Mouse (Mus musculus): Measurements from ENCODE around the gene Tns2.
"Not testable (repeated sequence)": the region's sequence is repeated elsewhere in the genome, so short reads cannot be mapped to it uniquely, and the experiment has no call there.

Gene Tns2

DNA sequence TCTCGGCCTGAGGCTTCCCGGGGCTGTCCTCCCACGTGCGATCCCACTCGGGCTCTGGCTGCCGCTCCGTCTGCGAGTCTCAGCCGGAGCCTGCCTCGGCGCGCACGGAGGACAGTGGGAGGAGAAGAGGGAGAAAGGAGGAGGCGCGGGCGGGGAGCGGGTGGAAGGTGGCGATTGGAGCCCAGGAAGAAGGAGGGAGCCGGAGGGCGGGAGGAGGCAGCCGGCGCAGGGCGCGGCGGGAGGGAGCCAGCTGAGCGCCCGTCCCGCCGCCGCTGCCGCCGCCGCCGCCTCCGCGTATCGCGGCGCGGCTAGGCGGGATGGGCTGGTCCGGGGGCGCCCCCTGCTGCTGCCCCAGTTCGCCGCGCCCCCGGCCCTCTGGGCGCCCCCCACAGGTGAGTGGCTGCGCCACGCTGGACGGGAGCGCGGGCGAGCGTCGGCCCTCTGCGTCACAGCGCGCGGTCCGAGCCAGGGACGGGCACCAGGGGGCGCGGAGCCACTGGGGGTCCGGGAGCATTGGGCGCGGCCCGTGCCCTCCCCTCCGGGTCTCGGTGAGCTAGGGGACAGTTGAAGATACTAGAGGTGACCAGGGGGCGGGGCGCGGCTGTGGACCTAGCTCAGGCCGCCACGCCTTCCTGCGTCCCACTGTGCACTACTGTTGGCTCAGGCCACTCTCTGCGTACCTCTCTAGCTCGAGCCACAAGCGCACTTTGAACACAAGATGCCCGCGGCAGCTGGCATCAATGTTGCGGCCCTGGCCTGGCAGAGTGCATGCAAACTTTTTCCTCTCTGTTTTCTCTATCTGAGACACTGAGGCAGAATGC, at the start of gene Tns2:
Gene Tns2, plus strand, starts transcription at position 253 of the 821 bp plus-strand sequence.
- peak; percentile 45 to 67 for DNase-seq (ENCODE audit: low spot score in 2 of 2)

- DNase-seq (ENCODE audit: low spot score in 2 of 2) = peak in 1 of 2 experiments; percentile 23
Measured at GRCm38 (mm10) chr15:102051920-102052683, 48.1 kb upstream of the Tns2 start.

DNA sequence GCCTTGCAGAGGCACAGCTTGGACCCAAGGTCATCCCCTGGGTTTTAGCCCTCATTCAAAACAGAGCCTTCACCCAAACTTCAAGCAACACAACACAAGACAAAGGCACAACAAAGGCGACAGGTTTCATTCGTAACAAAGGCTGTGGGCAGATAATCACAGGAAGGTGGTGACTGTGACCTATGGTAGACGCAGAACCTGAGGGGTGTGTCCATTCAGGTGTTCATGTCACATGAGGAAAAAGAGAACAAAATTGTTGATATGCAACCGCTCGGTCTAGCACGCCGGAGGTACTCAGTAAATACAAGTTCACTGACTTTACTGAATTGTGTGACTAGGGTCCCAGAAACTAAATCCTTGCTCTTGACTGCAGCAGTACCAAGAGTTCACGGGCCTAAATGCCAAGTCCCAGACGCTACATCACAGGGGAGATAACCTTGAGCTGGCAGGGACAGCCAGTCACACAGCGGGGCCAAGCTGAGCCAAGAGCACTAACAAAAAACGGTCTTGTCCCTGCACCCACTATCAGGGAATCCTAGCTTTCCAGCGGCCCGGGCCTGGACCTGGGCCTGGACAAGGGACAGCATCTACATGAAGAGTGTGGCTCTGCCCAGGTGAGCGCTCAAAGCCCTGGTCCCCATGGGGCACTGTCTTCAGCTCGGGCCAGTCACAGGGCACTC, 43.6 kb upstream of the Tns2 start:
- DNase-seq (ENCODE audit: low spot score in 2 of 2) = no peak

DNA sequence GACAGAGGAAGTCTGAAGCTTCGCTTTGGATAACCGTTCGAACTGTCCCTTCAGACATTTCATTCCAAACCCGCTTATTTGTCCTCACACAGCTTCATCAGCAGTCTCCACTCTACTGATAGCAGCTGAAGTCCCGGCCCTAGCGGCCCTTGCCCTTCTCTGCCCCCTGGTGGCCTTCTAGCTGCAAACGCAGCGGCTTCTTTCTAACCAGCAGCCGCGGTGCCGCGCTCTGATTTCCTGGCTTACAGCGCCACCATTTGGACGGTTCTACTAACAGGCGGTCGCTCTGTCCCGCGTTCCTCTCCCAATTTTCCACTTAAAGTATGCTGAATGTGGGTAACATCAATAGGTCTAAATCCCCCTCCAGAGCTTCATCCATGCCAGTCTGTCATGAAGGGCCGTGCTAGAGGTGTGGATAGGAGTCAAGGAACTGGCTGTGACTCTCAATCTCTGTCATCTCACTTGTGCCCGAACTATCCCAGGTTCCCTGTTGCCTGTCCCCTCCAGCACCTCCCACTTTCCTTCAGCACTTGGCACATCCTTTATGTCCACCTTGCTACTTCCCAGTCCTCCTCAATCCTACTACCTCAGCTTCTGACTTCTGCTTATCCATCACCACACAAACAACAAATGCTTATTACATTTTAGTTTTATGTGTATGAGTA, 34.4 kb upstream of the Tns2 start:
- DNase-seq (ENCODE audit: low spot score in 2 of 2) = peak; percentile 81 to 92

- DNase-seq (ENCODE audit: low spot score in 2 of 2) = no peak
Measured at GRCm38 (mm10) chr15:102070476-102071467, 29.4 kb upstream of the Tns2 start.

- no peak for DNase-seq (ENCODE audit: low spot score in 2 of 2)
Measured at GRCm38 (mm10) chr15:102072963-102073558, 27.2 kb upstream of the Tns2 start.

GRCm38 (mm10) chr15:102073559-102074069, 26.6 kb upstream of the Tns2 start, which contains the start of gene Eif4b:
Eif4b (plus strand) TSS chr15:102073773.
- DNase-seq (ENCODE audit: low spot score in 2 of 2) = peak; percentile 97 to 99

DNA sequence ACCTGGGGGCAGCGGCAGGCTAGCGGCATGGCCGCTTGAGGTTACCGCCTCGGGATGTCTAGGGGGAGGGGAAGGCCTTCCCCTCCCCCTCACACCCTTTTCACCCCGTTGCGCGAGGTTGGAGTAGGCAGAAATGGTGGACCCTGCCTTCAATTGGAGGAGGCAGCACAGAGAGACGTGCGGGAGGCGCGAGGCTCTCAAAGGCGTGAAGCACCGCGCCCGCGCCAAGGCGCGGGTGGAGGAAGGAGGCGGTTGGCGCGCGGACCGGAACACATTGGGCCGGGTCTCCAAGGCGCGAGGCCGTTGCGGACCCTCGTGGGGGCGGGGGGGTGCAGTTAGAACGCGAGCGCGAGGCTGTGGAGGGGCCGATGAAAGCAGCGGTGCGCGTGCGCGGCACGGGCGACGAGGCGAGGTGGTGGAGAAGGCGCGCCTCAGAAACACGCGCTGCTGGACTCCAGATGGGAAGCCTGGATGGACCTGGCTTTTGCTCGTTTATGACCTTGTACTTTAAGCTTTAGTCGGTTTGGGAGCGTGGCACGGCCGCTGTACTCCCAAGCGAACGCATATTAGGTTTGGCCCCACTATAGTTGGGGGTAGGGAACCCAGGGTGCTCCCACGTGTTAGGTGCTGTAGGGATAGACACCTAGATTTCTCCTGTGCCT, 26.0 kb upstream of the Tns2 start:
- DNase-seq (ENCODE audit: low spot score in 2 of 2) = peak; percentile 65 to 77

- DNase-seq (ENCODE audit: low spot score in 2 of 2) = no peak
Measured at GRCm38 (mm10) chr15:102074876-102075585, 25.2 kb upstream of the Tns2 start.

GRCm38 (mm10) chr15:102077111-102077677, 23.0 kb upstream of the Tns2 start:
- DNase-seq (ENCODE audit: low spot score in 2 of 2) = no peak

- DNase-seq (ENCODE audit: low spot score in 2 of 2) = no peak
Measured at GRCm38 (mm10) chr15:102079221-102079620, 21.0 kb upstream of the Tns2 start.

DNA sequence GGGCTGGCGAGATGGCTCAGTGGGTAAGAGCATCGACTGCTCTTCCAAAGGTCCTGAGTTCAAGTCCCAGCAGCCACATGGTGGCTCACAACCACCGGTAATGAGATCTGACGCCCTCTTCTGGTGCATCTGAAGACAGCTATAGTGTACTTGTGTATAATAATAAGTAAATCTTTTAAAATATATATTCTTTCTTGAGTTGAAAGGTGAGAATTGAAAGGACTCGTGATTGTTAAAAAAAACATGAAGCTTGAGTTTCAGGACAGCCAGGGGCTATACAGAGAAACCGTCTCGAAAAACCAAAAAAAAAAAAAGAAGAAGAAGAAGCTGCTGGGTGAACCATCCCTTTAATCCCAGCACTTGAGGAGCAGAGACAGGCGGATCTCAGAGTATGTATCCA, 20.3 kb upstream of the Tns2 start:
- DNase-seq (ENCODE audit: low spot score in 2 of 2) = not testable (repeated sequence)

GRCm38 (mm10) chr15:102080429-102080828, 19.8 kb upstream of the Tns2 start:
- DNase-seq (ENCODE audit: low spot score in 2 of 2) = no peak

- DNase-seq (ENCODE audit: low spot score in 2 of 2) = no peak
Measured at GRCm38 (mm10) chr15:102082148-102082547, 18.1 kb upstream of the Tns2 start.

DNA sequence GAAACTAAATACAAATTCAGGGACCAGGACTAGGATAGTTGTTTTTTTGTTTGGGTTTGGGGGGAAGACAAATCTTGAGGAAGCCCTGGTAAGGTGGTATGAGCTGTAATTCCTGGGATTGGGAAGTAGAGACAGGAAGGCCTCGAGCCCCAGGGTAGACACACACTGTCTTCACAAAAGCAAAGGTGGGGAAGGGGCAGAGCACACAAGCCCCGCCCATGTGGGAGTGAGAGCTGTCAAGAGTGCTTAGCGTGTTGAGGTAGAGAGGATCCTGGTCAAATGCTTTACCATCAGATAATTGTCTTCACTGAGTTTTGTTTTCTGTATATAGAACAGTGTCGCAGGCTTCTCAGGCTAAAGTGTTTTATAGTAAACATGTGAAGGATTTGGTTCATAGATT, 17.2 kb upstream of the Tns2 start:
- DNase-seq (ENCODE audit: low spot score in 2 of 2) = no peak

DNA sequence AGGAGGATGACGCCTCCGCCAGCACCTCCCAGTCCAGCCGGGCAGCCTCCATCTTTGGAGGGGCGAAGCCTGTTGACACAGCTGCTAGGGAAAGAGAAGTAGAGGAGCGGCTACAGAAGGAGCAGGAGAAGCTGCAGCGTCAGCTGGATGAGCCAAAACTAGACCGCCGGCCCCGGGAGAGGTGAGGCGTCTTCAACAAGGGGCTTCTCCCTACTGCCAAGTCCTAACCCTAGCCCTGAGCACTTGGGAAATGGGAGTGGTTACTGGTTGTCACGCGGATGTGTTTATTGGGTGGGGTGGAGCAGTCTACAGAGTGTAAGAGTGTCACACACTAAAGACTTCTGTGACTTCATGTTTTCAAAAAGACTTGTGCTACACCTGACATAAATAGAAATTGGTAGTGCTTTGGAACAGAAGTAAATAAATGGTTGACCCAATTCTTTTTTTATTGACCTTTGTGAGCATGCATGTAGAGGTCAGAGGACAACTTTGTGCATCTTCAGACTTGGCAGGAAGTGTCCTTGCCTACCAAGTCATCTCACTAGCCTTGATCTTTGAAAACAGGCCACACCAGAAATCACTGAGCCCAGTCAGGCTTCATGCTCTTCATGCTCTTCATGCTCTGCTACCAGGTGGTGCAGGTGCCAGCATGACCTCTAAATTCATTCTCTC, 10.2 kb upstream of the Tns2 start:
- no peak for DNase-seq (ENCODE audit: low spot score in 2 of 2)

DNA sequence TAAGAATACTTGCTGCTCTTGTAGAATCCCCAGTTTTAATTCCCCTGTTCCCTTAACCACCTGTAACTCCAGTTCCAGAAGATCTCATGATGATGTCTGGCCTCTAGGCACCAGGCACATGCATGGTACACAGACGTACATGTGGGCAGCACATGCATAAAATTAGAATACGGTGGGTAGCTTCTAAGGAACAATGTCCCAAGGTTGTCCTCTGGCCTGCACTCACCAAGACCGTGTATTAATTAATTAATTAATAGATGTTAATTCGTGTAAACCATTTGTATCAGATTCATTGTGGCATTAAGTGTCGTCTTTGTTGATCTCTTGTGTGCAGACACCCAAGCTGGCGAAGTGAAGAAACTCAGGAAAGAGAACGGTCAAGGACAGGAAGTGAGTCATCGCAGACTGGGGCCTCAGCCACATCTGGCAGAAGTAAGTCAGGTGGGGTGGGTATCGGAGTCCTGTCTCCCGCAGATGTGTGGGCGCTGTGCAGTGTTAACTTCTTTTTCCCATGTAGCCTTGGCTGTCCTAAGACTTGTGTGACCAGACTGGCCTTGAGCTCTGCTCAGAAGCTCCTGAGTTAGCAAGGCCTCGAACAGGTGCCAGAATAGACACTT, 9.0 kb upstream of the Tns2 start:
- DNase-seq (ENCODE audit: low spot score in 2 of 2) = no peak

Data from spleen, postnatal 10 days (tissue).